Mouse (Mus musculus) macrophage (primary cell): ENCODE results near the gene Bri3. TPM values are rescaled to one million over a fixed set of nuclear protein-coding genes. Genes with fewer than 3 reads are reported as not detected.

ENCODE experiments used
- H3K27ac ChIP-seq: fragments of 350-480 bp; formaldehyde crosslinking; 2 replicates; pipeline ENCODE4 v1.9.0; 2021
- H3K36me3 ChIP-seq: fragments of 350-480 bp; formaldehyde crosslinking; 2 replicates; pipeline ENCODE4 v1.9.0; 2021; ENCODE audit errors: inconsistent target
- H3K4me3 ChIP-seq: fragments of 350-480 bp; formaldehyde crosslinking; 2 replicates; pipeline ENCODE4 v1.9.0; 2021; ENCODE audit errors: inconsistent target
- H3K79me2 ChIP-seq: fragments of 350-480 bp; formaldehyde crosslinking; 2 replicates; pipeline ENCODE4 v1.9.0; 2021; ENCODE audit errors: inconsistent target
- WGBS: methylation state at CpG from one replicate; pipeline ENCODE4 v1.1.7; 2026; ENCODE audit warnings: inconsistent platforms; ENCODE audit not compliant: missing documents; 5-methylcytosine and 5-hydroxymethylcytosine counted together
- polyA plus RNA-seq: library from polyadenylated mRNA; stranded (reverse); fragments of 250-400 nt; gene quantifications from 3 replicates; pipeline ENCODE4 v1.2.4, GENCODE M21; 2018; ENCODE audit warnings: inconsistent platforms

Bri3 gene
- polyA plus RNA-seq, 1 experiment from 2014 or later: 238 TPM

DNA sequence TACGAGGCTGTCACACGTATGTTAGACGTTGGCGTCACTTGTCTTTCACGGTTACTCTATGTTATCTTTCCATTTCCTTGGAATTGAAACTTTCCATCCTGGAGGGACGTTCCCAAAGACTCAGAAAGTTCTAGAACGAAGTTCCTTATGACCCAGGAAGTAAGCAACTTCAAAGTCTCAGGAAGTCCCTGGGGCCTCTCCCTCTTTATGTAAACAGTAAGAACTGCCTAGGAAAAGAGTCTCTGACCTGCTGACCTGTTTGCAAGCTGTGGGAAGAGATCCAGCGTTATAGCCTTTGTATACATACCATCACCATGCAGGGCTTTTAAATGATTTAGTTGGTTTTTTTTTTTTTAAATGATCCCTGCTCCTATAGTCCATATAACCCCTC, 203.0 kb downstream of the Bri3 start:
- Histone ChIP-seq H3K36me3 (no peaks in the 10 kb centered on the region), H3K79me2 (no peaks in the 10 kb centered on the region), H3K4me3 (no peak overlapping the region), H3K27ac (no peak overlapping the region)
- 64% methylated on average over 8 of the region's 8 CpGs for WGBS

DNA sequence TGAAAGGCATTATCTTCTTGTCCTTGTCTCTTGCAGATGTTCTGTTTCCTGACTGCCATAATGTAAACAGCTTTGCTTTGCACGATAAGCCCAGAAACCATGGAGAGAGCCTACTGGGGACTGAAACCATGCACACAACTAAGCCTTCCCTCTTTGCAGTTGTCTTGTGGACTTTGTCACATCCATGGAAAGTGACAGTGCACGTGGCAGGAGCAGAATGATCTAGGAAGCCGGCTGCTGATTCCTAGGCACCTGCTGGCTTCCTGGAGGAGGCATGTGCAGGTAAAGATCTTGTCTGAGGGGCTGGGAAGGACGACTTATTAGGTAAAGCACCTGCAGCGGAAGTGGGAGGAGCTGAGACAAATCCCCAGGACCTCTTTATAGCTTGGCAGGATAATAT, 203.7 kb downstream of the Bri3 start:
- Histone ChIP-seq H3K79me2 (no peaks in the 10 kb centered on the region), H3K36me3 (no peaks in the 10 kb centered on the region), H3K4me3 (no peak overlapping the region), H3K27ac (no peak overlapping the region)
- WGBS: 52% methylated on average over 5 of the region's 5 CpGs

DNA sequence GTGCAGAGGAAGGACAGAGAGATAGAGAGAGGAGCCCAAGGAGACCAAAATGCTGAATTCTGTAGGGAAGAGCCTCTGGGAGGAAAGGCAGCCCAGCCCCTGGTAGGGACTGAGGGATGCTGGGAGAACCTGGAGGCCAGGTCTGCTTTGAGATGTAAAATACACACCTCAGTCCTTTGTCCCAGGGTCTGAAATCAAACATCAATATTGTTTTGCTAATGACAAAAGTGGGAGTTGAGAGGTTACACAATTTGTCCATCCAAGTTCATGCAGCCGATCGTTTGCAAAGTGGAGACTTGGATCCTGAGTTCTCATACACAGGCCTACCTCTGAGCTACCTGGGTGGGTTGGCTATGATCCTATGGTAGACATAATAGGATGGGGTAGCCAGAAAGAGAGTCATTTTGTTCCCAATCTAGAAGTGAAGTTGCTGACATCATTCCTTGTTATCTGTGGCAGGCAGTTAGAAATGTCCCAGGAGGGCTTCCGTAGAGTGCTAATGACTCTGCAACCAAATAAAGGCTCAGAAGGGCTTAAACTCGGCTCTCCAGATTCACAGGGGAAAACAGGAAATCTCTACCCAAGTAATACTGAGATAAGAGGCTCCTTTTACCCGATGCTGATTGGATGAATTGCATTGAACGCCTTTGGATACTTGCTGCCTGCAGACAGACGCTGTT, 208.7 kb downstream of the Bri3 start:
- WGBS: 53% methylated on average over 7 of the region's 7 CpGs
- H3K27ac ChIP-seq: no peak overlapping the region
- H3K36me3 ChIP-seq: no peaks in the 10 kb centered on the region
- no peaks in the 10 kb centered on the region for H3K79me2 ChIP-seq
- H3K4me3 ChIP-seq: no peak overlapping the region

DNA sequence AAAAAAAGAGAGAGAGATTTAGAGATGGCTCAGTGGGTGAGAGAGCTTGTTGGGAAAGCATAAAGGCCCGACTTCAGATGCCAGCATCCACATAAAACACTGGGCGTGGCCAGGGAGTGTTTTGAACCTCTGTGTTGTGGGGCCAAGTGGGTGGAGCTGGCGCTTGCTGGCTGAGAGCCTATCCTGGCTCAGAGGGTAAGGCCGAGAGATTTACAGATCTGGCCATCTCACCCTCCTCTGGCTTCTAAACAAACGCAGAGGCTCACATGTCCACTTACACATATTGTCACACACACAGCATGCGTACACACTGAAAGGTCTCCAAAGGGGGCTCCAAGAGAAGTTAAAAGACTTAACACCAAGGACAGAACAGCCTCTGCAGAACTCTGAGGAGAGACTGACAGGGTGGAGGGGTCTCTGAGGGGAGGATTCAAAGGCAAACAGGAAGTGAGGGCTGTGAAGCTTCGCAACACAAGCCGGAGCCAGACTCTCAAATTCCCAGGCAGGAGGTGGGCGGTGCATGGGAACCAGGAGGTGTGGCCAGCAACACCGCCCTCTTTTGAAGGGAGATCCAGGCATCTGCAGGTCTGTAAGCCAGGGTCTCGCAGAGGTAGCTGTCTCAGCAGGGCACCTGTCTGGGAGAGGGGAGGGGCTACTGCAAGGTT, 213.5 kb downstream of the Bri3 start:
- no peaks in the 10 kb centered on the region for H3K79me2 ChIP-seq

DNA sequence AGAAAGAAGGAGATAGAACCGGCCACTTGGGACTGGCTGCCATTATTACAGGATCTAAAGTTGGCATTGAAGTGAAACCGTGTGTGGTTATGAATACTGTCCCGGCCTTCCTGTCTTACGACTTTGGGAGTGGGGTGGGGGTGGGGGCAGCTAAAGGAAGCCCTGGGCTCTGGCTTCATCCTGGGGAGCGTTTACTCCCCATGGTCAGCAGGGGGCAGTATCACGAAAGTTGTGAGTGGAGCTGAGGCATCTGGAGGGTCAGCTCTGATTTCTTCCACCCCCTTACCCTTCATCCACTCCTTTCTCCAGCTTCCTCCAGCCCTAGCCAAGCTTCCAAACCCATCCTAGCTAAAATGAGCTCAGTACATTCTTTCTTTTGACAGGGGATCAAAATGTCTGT, 222.8 kb downstream of the Bri3 start:
- 33% methylated on average over 6 of the region's 6 CpGs for whole genome bisulfite sequencing
- Histone ChIP-seq H3K4me3 (no peak overlapping the region), H3K27ac (no peak overlapping the region), H3K36me3 (no peaks in the 10 kb centered on the region), H3K79me2 (no peaks in the 10 kb centered on the region)

More for the DNA sequence above, 213.5 kb downstream of the Bri3 start:
- H3K4me3 ChIP-seq: no peak overlapping the region
- no peak overlapping the region for H3K27ac ChIP-seq
- no peaks in the 10 kb centered on the region for H3K36me3 ChIP-seq
- 10% methylated on average over 11 of the region's 11 CpGs for WGBS

DNA sequence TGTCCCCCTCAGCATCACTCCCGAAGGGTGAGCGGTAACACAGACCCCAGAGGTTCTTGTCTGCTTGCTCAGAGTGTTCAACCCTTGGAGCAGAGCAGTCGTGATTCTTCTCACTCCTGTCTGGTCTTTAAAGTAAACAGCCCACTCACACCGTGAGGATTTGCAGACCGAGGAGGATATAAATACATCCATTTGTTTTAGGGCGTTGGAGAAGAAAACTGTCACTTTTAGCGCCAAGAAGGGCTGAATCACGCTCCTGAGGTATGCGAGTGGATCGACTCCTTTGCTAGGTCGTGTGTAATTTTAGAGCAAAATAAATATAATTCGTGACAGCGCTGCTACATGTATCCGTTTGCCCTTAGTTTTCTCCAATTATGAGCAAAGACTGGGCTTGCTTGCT, 228.8 kb downstream of the Bri3 start:
- 83% methylated on average over 14 of the region's 14 CpGs for WGBS
- Histone ChIP-seq H3K27ac (no peak overlapping the region), H3K36me3 (no peaks in the 10 kb centered on the region), H3K4me3 (no peak overlapping the region), H3K79me2 (no peaks in the 10 kb centered on the region)

DNA sequence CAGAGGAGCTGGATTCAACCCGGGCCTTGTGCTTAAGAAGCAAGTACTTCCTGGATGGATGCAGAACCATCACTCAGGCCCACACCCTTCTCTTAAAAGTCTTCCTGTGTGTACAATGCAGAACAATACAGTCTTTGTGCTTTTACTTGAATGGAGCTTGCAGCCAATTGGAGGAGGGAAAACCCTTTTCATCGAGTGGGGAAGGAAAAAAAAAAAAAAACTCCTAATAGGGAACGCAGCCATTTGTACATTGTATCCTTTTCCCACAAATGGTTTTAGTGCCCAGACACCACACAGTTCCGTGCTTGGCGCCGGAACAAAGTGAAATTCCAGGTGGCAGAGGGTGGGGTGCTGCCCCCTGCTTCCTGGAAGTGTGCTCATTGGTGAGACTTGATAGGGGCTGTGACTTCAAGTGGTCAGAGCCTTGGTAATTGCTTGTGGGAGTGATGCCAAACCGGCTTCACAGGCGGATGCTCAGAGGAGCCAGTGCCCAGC, 235.5 kb downstream of the Bri3 start:
- WGBS: 56% methylated on average over 8 of the region's 8 CpGs
- no peaks in the 10 kb centered on the region for H3K36me3 ChIP-seq
- no peak overlapping the region for H3K4me3 ChIP-seq
- H3K27ac ChIP-seq: no peak overlapping the region
- H3K79me2 ChIP-seq: no peaks in the 10 kb centered on the region

DNA sequence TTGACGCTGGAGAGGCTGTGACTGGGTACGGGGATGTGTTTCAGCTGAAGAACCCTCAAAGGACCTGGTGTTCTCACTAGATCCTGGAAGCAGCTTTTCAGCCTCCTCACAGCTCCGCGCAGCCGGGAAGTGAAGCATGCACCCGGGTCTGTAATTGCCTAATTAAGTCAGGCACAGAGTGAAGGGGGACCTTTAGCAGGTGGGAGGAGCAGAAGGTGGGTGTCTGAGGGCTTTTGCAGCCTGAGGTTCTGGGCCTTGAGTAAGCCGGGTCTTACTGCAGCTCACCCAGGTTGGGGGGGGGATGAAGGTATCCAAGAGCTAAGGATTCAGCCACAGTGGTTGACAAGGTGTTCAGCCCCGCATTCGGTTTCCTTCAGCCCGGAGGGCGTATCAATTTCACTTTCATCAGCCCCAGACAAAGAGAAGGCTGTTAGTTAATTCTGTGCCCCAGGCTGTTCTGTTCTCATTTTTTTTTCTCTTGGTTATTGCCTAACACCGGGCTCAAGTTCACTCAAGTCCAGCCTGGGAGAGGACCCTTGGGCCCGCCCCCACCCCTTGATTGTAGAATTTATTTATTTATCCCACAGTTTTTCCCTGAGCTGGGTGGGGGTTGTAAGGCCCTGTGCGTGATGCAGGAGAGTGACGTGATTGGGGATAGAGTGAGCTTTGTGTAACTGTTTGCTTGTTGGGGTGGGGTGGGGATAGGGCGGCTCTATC, 239.6 kb downstream of the Bri3 start:
- WGBS: 75% methylated on average over 15 of the region's 16 CpGs
- no peaks in the 10 kb centered on the region for H3K36me3 ChIP-seq

DNA sequence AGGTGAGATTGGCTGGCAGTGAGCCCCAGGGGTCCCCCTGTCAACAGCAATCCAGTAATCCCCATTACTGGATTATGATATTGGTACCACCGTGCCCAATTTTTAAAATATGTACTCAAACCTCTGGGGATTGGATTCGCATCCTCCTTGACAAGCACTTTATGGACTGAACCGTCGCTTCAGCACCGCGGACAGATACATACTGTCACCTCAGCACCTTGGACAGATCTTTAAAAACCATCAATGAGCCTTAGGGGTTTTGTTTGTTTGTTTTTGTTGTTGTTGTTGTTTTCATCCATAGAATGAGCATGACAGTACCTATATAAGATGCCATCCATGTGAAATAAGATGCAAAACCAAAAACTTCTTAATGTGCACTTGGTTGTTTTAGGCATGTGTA, 247.1 kb downstream of the Bri3 start:
- no peaks in the 10 kb centered on the region for H3K79me2 ChIP-seq
- no peaks in the 10 kb centered on the region for H3K36me3 ChIP-seq
- H3K27ac ChIP-seq: no peak overlapping the region
- 15% methylated on average over 6 of the region's 6 CpGs for WGBS
- no peak overlapping the region for H3K4me3 ChIP-seq

More for the DNA sequence above, 239.6 kb downstream of the Bri3 start:
- Histone ChIP-seq H3K4me3 (no peak overlapping the region), H3K27ac (no peak overlapping the region), H3K79me2 (no peaks in the 10 kb centered on the region)

Other genes starting within 250 kb of the Bri3 start
- 66.0 to 72.1 TPM (median 71.7 TPM) in 3 replicates for gene Ccz1, start 229.6 kb upstream of the Bri3 start, polyA plus RNA-seq
- not detected in 3 replicates for gene Ocm, start 217.8 kb upstream of the Bri3 start, polyA plus RNA-seq
- 1.4 to 3.9 TPM (median 1.8 TPM) in 3 replicates for gene Lmtk2, start 144.0 kb upstream of the Bri3 start, polyA plus RNA-seq
- not detected in 3 replicates for gene Bhlha15, start 54.2 kb upstream of the Bri3 start, polyA plus RNA-seq
- gene Tecpr1, start 20.8 kb upstream of the Bri3 start, polyA plus RNA-seq: 61.4 to 244 TPM (median 121 TPM) in 3 replicates
- gene Baiap2l1, start 113.7 kb downstream of the Bri3 start, polyA plus RNA-seq: 0.06 to 0.16 TPM (median 0.11 TPM) in 3 replicates